Mouse (Mus musculus) embryonic fibroblast, embryonic 13.5 days (primary cell): ENCODE data around the gene Cep135.

Experiments
- CTCF ChIP-seq: IDR thresholded peaks from 2 replicates; pipeline ENCODE4 v1.5.1; 2011; ENCODE audit warnings: mild to moderate bottlenecking, control low read depth, low read length, moderate library complexity, borderline replicate concordance; ENCODE audit not compliant: insufficient read depth
- POLR2A ChIP-seq: IDR thresholded peaks from 2 replicates; pipeline ENCODE4 v1.6.1; 2011; ENCODE audit warnings: low read depth, mild to moderate bottlenecking, control low read depth, low read length, moderate library complexity

- TF ChIP-seq CTCF (no peak), POLR2A (no peak)
These were observed 76.4 kb downstream of the Cep135 start for GRCm38 (mm10) chr5:76664936-76665335.
